Mouse (Mus musculus): ENCODE measurements at regions not wholly inside any gene's neighbourhood (a gene's known extent, or its start where the extent isn't known, plus 50 kb on each side); places are given as distances from the start of the nearest gene placed in this dataset.
A peak's percentile ranks its signal among the peaks of the same experiment; 100 is the strongest.

DNA sequence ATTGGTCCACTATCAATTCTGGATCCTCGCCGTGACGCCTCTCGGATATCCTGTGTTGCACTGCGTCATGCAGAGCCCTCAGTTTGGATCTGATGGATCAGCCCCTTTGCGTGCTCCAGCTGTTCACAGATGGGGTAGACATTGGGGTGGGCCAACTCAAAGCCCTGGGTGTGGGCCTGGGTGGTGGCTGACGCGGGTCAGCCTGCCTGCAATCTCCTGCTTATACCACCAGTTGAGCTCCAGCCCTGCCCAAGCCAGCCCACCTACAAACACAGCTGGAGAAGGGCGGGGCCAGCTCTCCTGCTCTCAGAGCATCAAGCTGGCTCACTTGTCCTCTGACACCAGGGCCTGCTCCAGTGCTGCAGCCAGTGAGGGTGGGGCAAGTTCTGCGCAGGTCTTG is 73.1 kb downstream of the Rps15a start:
- no peak for DNase-seq (ENCODE audit: low spot score in 2 of 2)

- DNase-seq (ENCODE audit: low spot score in 2 of 2), result no peak
Observed at GRCm38 (mm10) chr7:118039862-118040261, 76.1 kb downstream of the Rps15a start.

GRCm38 (mm10) chr7:118037062-118037461 is 78.9 kb downstream of the Rps15a start:
- no peak for DNase-seq (ENCODE audit: low spot score in 2 of 2)

DNA sequence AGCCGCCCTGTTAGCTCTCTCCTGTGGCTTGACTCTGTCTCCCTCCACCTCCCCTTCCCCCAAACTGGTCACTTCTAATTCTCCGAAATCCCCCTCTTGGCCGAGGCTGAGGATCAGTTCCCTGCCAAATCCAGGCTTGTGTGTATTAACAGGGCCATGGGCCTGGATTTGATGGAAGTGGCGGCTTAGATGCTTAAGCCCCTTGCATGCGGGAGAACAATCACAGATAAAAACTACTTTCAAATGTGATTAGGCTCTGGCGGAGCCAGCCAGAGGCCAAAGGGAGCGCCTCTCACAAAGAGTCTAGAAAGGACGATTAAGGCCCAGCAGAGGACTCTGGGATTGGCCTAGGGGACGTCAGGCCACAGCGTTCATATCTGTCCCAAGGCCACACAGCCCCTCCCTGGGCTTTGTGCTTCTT is 89.9 kb downstream of the Rps15a start:
- no peak for DNase-seq (ENCODE audit: low spot score in 2 of 2)

DNA sequence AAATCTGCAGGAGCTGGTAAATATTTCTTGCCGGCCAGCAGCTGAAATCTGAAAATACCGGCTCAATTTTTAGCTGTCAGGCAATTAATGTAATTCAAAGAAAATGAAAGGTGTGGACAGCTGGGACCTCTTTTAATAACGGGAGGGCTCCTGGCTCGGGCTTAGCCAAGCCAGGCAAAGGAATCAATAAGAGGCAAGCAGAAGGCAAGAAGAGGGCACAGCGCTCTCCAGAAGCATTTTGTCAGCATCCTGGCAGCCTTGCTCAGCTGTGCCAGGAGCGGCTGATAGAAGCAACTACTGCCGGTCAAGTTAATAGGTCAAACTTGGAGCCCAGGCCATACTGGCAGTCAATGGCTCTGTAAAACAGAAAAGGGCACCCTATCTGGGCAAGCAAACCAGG is 111.4 kb downstream of the Rps15a start:
- no peak for DNase-seq (ENCODE audit: low spot score in 2 of 2)

- DNase-seq (ENCODE audit: low spot score in 2 of 2), result no peak
Observed at GRCm38 (mm10) chr7:118001881-118002280, 114.1 kb downstream of the Rps15a start.

GRCm38 (mm10) chr7:118001121-118001520 is 114.9 kb downstream of the Rps15a start:
- DNase-seq (ENCODE audit: low spot score in 2 of 2), result peak in 1 of 2 experiments; percentile 67

GRCm38 (mm10) chr7:117982177-117982576 is 133.8 kb downstream of the Rps15a start:
- DNase-seq (ENCODE audit: low spot score in 2 of 2), result no peak

DNA sequence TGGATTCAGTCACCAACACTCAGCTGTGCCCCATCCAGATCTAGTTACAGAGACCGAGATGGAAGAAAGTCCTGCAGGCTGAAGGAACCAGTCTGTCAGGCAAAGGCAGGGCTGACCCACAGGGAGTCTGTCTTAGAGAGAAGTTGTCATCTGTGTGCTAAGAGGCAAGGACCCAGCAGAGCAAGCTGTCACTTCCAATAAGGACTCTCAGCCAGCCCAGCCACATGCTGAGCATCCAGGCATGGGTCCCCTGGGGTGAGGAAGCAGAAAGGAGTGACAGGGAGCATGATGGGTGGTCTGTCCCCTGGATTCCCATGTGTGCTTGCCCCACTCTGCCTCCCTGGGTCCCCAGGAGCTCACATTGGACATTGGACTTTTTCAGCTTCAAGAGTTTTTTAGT is 144.8 kb downstream of the Rps15a start:
- no peak for DNase-seq (ENCODE audit: low spot score in 2 of 2)

DNA sequence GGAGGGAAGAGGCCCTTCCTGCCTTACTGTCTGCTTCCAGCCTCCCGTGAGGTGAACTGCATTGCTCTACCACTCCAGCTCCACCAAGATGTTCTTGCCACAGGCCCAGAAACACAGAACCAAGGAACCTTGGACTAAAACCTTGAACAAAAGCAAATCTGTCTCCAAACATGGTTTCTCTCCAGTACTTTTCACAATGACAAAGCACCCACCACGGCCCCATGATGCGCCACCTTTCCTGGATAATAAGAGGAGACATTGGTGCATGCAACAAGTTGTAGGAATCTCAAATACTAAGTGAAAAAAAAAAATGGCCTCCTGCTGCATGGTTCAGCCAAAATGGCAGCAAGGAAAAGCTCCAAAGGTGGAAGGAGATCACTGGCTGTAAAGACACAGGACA is 172.6 kb downstream of the Rps15a start:
- no peak for DNase-seq (ENCODE audit: low spot score in 2 of 2)

DNA sequence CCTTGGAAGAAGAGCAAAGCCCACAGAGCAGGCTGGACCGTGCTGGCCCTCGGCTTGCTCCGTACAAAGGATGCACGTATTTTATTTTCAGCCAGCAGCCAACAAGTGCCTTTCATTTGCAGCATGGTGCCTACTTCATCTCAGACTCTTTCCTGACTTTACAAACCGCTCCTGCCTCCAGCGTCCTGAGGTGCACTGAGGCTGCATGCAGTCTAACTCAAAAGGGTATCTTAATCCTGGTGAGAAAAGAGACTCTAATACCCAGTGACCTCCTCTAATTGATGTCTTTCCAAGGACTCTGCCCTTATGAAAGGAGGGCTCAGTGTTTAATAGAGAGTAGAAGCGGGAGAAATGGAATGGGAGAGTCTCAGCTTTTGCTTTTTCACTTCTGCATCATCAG is 176.4 kb downstream of the Rps15a start:
- no peak for DNase-seq (ENCODE audit: low spot score in 2 of 2)

- DNase-seq (ENCODE audit: low spot score in 2 of 2), result no peak
Observed at GRCm38 (mm10) chr7:117934908-117935307, 181.1 kb downstream of the Rps15a start.

GRCm38 (mm10) chr7:117931234-117931895 is 184.6 kb downstream of the Rps15a start:
- no peak for DNase-seq (ENCODE audit: low spot score in 2 of 2)

- DNase-seq (ENCODE audit: low spot score in 2 of 2), result no peak
Observed at GRCm38 (mm10) chr7:117930392-117930791, 185.6 kb downstream of the Rps15a start.

GRCm38 (mm10) chr7:117926396-117926795 is 189.6 kb downstream of the Rps15a start:
- no peak for DNase-seq (ENCODE audit: low spot score in 2 of 2)

- no peak for DNase-seq (ENCODE audit: low spot score in 2 of 2)
Observed at GRCm38 (mm10) chr7:117922270-117922669, 193.7 kb downstream of the Rps15a start.

DNA sequence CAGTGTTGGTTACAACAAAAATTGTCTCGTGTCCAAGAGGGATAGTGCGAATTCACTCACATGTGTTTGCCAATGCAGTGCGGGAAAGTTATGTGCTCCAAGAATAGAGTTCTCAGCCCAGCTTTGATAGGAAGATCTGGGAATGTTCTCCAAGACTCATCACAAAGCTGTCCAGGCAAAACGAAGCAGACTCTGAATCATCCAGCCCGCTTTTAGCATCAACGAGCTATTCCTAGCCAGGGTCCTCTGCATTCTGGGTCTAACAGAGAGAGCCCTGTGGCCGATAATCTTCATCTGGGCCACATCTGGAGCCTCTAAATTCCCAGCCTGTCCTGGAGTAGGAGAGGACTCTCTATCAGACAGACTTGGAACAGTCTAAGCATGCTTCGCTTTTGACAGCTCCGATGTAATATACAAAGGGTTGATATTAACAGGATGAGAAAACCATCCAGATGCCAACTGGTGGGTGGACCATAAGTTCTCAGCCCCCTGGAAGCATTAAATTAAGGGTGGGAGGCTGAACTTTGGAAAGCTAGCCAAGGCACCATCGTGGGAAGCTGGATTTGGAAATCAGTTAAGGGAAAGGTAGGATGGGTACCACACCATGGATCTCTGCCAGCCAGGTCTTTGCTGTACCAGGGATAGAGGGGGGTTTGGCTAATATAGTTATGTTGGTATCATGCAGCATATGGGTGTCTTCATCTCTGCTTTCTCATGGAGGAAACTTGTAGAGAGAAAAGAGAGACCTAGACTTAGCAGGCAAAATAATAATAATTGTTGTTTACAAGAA is 197.6 kb downstream of the Rps15a start:
- DNase-seq (ENCODE audit: low spot score in 2 of 2), result no peak

DNA sequence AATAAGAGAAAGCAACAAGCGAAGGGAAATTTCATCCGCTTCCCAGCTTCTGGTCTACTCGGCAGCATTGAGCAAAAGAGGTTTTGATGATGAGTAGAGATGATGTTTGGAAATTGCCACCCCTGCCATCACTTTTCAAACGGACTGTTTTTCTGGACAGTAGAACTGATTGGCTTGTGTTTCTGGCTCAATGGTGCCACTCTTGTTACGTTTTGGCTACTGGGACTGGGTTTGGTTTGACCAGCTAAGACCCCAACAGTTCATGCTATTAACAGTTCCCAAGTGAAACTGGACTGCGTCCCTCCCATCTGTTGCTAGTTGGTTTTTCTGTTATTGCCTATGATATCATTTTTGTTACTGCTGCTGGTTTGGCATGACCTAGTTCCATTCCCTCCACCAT is 199.1 kb downstream of the Rps15a start:
- no peak for DNase-seq (ENCODE audit: low spot score in 2 of 2)

DNA sequence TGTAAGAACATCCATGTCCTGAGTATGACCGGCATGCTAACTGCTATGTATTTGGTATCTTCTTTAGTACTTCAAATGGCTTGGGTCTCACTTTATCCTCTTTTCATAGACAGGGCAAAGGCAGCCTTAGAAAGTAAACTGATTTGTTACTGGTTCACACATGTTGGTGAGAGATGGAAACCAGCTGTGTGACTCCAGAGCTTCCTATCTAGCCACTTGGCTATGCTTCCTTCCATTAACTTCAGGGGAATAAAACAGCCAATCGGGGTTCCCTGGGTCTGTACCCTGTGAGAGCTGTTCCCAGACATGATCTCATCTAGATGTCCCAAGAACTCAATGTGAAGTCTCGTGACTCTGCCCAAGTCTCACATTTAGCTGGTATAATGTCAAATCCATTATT is 203.5 kb downstream of the Rps15a start:
- no peak for DNase-seq (ENCODE audit: low spot score in 2 of 2)

DNA sequence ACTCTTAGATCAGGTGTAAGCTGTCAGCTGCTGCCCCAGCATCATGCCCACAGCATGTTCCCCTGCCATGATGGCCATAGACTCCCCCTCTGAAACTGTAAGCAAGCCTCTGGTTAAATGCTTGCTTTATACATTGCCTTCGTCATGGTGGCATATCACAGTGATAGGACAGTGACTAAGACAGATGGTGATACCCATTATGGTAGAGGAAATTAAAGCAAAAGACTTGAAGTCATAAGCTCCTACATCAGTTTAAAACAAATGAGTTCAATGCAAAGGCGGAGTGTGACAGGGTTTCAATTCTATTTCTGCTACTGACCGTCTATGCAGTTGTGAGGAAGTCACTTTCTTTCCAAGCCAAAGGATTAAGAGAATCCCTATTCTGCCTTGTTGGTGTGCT is 204.9 kb downstream of the Rps15a start:
- no peak for DNase-seq (ENCODE audit: low spot score in 2 of 2)

DNA sequence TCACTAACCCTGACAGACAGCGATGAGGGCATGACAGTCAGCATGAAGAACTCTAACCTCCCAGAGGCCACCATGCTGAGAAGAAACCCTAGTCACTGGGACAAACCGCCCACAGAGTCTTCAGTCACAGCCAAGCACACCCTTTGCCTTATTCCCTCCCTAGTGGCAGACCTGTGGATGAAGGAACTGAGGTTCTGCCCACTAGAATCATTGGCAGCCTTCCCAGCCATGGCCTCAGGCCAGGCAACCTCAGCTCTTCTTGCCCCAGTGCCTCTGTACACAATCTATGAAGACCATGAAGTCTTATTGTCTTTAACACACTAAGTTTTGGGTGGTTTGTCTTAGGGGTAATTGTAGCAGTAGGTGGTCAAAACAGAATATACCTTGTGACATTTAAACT is 219.5 kb downstream of the Rps15a start:
- no peak for DNase-seq (ENCODE audit: low spot score in 2 of 2)

GRCm38 (mm10) chr7:117887288-117887687 is 228.7 kb downstream of the Rps15a start:
- DNase-seq (ENCODE audit: low spot score in 2 of 2), result no peak

- DNase-seq (ENCODE audit: low spot score in 2 of 2), result peak; percentile 44 to 73
Observed at GRCm38 (mm10) chr7:117882803-117883202, 233.2 kb downstream of the Rps15a start.
